Mouse (Mus musculus) liver, embryonic 16.5 days (tissue): ENCODE results near the gene Gm10134. TPM values are rescaled to one million over a fixed set of nuclear protein-coding genes. Genes with fewer than 3 reads are reported as not detected.
"Not testable (repeated sequence)": the region's sequence is repeated elsewhere in the genome, so short reads cannot be mapped to it uniquely, and the experiment has no call there.

Experiments used
- ATAC-seq: fragments of 200-750 bp; cut with Nextera tagmentation; 2 replicates; pipeline ENCODE4 v1.8.0; 2017; ENCODE audit warnings: low read depth, mild to moderate bottlenecking, moderate number of reproducible peaks, moderate library complexity
- H3K27ac ChIP-seq: fragments of 300-500 bp; sonication (generic); 2 replicates; pipeline ENCODE4 v1.5.1; 2014; ENCODE audit warnings: mild to moderate bottlenecking, low read length
- H3K27me3 ChIP-seq: fragments of 300-500 bp; sonication (generic); 2 replicates; pipeline ENCODE4 v1.6.1; 2014; ENCODE audit warnings: low read depth, low read length, mixed read lengths; ENCODE audit not compliant: control insufficient read depth, insufficient read depth
- H3K36me3 ChIP-seq: fragments of 300-500 bp; sonication (generic); 2 replicates; pipeline ENCODE4 v1.6.1; 2014; ENCODE audit warnings: mild to moderate bottlenecking; ENCODE audit not compliant: control insufficient read depth, insufficient read depth
- H3K4me1 ChIP-seq: fragments of 300-500 bp; sonication (generic); 2 replicates; pipeline ENCODE4 v1.6.1; 2014; ENCODE audit warnings: low read depth, low read length, mixed read lengths; ENCODE audit not compliant: control insufficient read depth
- H3K4me2 ChIP-seq: fragments of 300-500 bp; sonication (generic); 2 replicates; pipeline ENCODE4 v1.6.1; 2014; ENCODE audit warnings: low read depth, low read length, mixed read lengths
- H3K4me3 ChIP-seq: fragments of 300-500 bp; sonication (generic); 2 replicates; pipeline ENCODE4 v1.5.1; 2014; ENCODE audit warnings: low read depth, mild to moderate bottlenecking, low read length
- H3K9ac ChIP-seq: fragments of 300-500 bp; sonication (generic); 2 replicates; pipeline ENCODE4 v1.6.1; 2014; ENCODE audit warnings: low read depth, low read length
- H3K9me3 ChIP-seq: fragments of 300-500 bp; sonication (generic); replicated peaks from 2 replicates; pipeline ENCODE4 v1.6.1; 2016; ENCODE audit warnings: low read length; ENCODE audit not compliant: control insufficient read depth
- WGBS: fragments of 180-500 bp; shearing (Covaris S2); extraction: QIAGEN DNeasy Blood & Tissue Kit; methylation state at CpG from one replicate; pipeline ENCODE4 v1.1.7; 2014; ENCODE audit not compliant: insufficient replicate concordance; 5-methylcytosine and 5-hydroxymethylcytosine counted together
- polyA plus RNA-seq: library from polyadenylated mRNA; unstranded; fragments of >200 nt; fragmentation: Nextera tagmentation; extraction: Ambion mirVana; gene quantifications from 2 replicates; pipeline ENCODE4 v1.2.1, GENCODE M21; 2015

Gm10134 gene
- polyA plus RNA-seq, 1 experiment from 2014 or later, result 1.1 TPM

GRCm38 (mm10) chr2:28496671-28497070 is 9.2 kb upstream of the Gm10134 start, which contains the start of gene Gbgt1:
Gene Gbgt1, plus strand, starts transcription at chr2:28496891.
- Histone ChIP-seq H3K4me2 (no peak within 1 kb of the TSS), H3K4me3 (no peak within 1 kb of the TSS)
- WGBS, result 77% methylated on average over 5 of the region's 5 CpGs

GRCm38 (mm10) chr2:28497561-28497960 is 8.3 kb upstream of the Gm10134 start:
- Histone ChIP-seq H3K9me3 (no peaks in the 10 kb centered on the region), H3K4me3 (no peak overlapping the region), H3K36me3 (no peaks in the 10 kb centered on the region), H3K4me2 (no peak overlapping the region), H3K27ac (no peak overlapping the region), H3K4me1 (no peaks in the 10 kb centered on the region), H3K27me3 (no peaks in the 10 kb centered on the region), H3K9ac (no peak overlapping the region)
- no peak for ATAC-seq
- WGBS, result 54% methylated on average over 5 of the region's 5 CpGs

More at GRCm38 (mm10) chr2:28496671-28497070, 9.2 kb upstream of the Gm10134 start, which contains the start of gene Gbgt1:
- Histone ChIP-seq H3K27me3 (no peaks in the 10 kb centered on the region), H3K27ac (no peak within 1 kb of the TSS), H3K4me1 (no peaks in the 10 kb centered on the region), H3K36me3 (no peaks in the 10 kb centered on the region), H3K9me3 (no peaks in the 10 kb centered on the region), H3K9ac (no peak within 1 kb of the TSS)
- ATAC-seq, result no peak

GRCm38 (mm10) chr2:28498431-28498830 is 7.5 kb upstream of the Gm10134 start:
- Histone ChIP-seq H3K9ac (no peak overlapping the region), H3K4me1 (no peaks in the 10 kb centered on the region), H3K27me3 (no peaks in the 10 kb centered on the region), H3K36me3 (no peaks in the 10 kb centered on the region), H3K4me2 (no peak overlapping the region), H3K9me3 (no peaks in the 10 kb centered on the region), H3K4me3 (no peak overlapping the region), H3K27ac (no peak overlapping the region)
- WGBS, result 35% methylated on average over 4 of the region's 4 CpGs
- no peak for ATAC-seq

GRCm38 (mm10) chr2:28502987-28503386 is 2.9 kb upstream of the Gm10134 start:
- WGBS, result 60% methylated on average over 10 of the region's 10 CpGs
- Histone ChIP-seq H3K4me3 (no peak overlapping the region), H3K4me2 (no peak overlapping the region), H3K9ac (no peak overlapping the region), H3K4me1 (no peaks in the 10 kb centered on the region), H3K36me3 (no peaks in the 10 kb centered on the region), H3K9me3 (no peaks in the 10 kb centered on the region), H3K27ac (no peak overlapping the region), H3K27me3 (no peaks in the 10 kb centered on the region)
- no peak for ATAC-seq

GRCm38 (mm10) chr2:28504676-28505075 is 1.2 kb upstream of the Gm10134 start:
- Histone ChIP-seq H3K4me1 (no peaks in the 10 kb centered on the region), H3K36me3 (no peaks in the 10 kb centered on the region), H3K4me3 (no peak overlapping the region), H3K27ac (no peak overlapping the region), H3K9me3 (no peaks in the 10 kb centered on the region), H3K4me2 (no peak overlapping the region), H3K27me3 (no peaks in the 10 kb centered on the region), H3K9ac (no peak overlapping the region)
- WGBS, result 65% methylated on average over 13 of the region's 13 CpGs
- ATAC-seq, result no peak

GRCm38 (mm10) chr2:28506291-28506690 is 396 bp downstream of the Gm10134 start:
- 62% methylated on average over 6 of the region's 6 CpGs for WGBS
- H3K9me3 ChIP-seq, result no peaks in the 10 kb centered on the region
- no peak overlapping the region for H3K27ac ChIP-seq
- H3K4me2 ChIP-seq, result no peak overlapping the region
- H3K27me3 ChIP-seq, result no peaks in the 10 kb centered on the region; the same call in 1 of the 2 replicates
- no peak overlapping the region for H3K9ac ChIP-seq
- no peaks in the 10 kb centered on the region for H3K4me1 ChIP-seq
- no peak overlapping the region for H3K4me3 ChIP-seq
- ATAC-seq, result no peak
- H3K36me3 ChIP-seq, result no peaks in the 10 kb centered on the region

GRCm38 (mm10) chr2:28511600-28511999 is 5.7 kb downstream of the Gm10134 start:
- not testable (repeated sequence) for H3K9me3 ChIP-seq, ATAC-seq, H3K4me1 ChIP-seq, H3K4me2 ChIP-seq, H3K9ac ChIP-seq, H3K27ac ChIP-seq, H3K4me3 ChIP-seq, H3K36me3 ChIP-seq
- 33% methylated on average over 5 of the region's 5 CpGs for WGBS
- peaks cover 25% of the 10 kb centered on the region for H3K27me3 ChIP-seq

GRCm38 (mm10) chr2:28512798-28513401 is 7.0 kb downstream of the Gm10134 start, which contains the start of gene Ralgds:
Gene Ralgds, plus strand, starts transcription at chr2:28513125.
- peak within 1 kb of the TSS; percentile 30; the same call in 1 of the 2 replicates for H3K9ac ChIP-seq
- peak; percentile 58 for ATAC-seq
- H3K36me3 ChIP-seq, result no peaks in the 10 kb centered on the region
- peaks cover 5% of the 10 kb centered on the region; the same call in 1 of the 2 replicates for H3K4me1 ChIP-seq
- H3K9me3 ChIP-seq, result no peaks in the 10 kb centered on the region
- WGBS, result under 1% methylated on average over 57 of the region's 71 CpGs
- H3K27ac ChIP-seq, result no peak within 1 kb of the TSS
- H3K4me2 ChIP-seq, result peak within 1 kb of the TSS; percentile 78
- H3K4me3 ChIP-seq, result peak within 1 kb of the TSS; percentile 52
- H3K27me3 ChIP-seq, result peaks cover 25% of the 10 kb centered on the region
